Mouse (Mus musculus) induced T-regulatory cell, adult 2 months (primary cell): ENCODE measurements around the gene Mrpl46.

ENCODE experiments used
- DNase-seq: peaks from one replicate; pipeline ENCODE4 v3.0.0-alpha.2; 2012; ENCODE audit warnings: low read depth

The Mrpl46 gene

DNA sequence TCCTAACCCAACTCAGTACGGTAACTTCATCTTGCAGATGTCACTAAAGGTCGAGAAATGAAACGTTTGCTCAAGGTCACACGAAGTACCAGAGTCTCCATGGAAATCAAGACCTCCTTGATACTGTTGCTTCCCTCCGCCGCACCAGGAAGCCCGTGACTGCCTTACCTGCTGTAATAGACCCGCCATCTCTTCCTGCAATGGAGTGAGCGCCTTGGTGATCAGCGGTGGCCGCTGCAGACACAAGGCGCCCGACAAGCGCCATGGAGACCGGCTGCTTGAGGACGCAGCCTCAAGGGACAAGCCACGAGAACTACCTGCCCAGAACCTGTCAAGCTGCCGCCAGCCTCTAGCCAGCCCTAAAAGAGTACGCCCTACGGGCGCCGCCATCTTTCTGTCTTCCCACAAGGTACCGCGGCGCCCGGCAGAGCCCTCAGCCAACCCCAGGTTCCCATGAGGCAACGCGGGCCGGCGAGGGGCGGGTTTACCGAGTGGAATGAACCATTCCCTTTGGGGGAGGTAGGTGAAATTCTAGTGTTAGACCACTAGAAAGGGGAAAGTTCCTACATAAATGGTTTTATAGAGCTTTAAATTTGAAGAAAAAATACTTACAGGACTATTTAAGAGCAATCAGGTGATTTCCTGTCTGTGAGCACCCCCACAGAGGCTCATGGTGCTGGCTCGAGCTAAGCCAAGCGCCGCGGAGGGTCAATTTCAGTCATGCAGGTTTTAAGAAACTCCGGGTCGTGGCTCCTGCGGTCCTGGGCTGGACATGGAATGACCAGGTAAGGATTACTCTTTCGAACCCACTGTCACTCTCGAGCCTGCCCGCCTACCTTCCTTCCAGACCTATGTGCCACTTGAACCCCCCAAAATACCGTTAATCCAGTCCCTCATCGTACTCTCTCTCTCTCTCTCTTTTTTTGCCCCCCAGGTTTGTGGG, at the start of gene Mrpl46, which contains the start of gene Mrps11:
Gene Mrpl46, minus strand, starts transcription at position 893 of the 943 bp plus-strand sequence.
Gene Mrps11, plus strand, starts transcription at position 481 of the 943 bp plus-strand sequence.
- DNase-seq = peak; percentile 94

DNA sequence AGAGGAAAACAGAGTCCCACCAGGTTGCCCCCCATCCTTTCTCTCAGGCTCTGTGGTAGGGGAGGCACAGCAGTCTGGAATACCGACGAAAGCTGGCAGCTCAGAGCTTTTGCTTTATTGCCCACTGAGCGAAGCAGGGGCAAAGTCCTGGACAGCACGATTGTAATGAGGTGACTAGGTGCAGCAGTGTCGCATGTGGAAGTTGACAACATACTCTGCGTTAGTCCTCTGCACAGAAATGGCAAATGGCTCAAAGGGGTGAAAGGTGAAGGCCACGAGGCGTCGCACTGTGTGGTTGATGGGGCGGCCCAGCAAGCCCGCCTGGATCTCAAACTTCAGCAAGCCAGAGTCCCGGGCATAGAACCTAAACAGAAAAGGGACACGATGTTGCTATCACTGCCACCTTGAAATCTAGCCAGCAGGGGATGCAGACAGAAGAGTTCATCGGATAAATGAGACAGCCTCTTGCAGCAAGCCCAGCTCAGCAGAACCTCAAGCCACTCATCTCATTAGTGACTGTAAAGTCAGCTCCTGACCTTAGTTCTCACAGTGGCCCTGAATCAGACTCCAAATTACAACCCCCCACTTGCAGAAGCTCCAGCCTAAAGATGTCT, 44.5 kb upstream of the Mrpl46 start:
- DNase-seq = no peak

DNA sequence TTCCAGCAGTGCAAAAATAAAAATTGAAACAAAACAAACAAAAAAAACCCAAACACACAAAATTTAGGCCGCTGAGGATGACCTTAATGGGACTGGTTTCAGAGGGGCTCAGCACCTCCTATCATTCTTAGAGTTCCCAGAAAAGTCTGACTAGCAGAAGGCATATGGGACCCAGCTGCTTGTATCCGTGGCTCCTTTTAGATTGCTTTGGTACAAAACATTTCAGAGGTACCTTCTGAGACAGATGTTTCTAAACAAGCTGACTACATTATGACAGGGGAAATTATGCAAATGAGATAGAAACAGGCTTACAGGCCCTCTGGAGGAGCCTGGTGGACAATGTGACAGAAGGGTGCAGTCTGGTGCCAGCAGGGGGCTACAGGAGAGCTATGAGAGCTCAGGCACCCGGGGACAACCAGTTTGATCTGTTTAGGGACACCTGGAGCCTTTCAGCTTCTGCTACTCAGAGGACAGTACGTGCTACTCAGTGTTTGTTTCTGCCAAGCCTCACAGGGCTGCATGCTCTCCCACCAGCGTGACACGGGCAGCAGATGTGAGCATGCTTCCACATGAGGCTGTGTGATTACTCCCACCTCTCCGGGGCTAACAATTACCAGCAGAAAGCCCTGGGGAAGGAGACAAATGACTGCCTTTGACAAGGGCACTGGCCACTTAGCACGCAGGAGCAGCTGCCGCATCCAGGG, 43.5 kb upstream of the Mrpl46 start:
- no peak for DNase-seq

DNA sequence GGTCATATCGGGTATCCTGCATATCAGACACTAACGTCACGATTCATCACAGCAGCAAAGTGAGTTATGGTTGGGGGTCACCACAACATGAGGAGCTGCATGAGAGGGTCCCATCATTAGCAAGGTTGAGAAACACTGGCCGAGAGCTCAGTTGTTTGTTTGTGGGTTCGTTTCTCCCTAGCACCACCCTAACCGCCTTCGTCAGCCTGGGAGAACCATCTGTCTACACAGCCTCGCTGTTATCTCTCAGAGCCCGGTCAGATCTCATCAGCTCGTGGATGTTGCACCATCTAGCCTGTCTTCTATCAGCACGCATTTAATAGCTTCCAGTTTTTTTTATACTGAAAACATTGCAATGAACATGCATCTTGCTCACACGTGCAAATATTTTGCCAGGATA, 35.0 kb upstream of the Mrpl46 start:
- DNase-seq = no peak

DNA sequence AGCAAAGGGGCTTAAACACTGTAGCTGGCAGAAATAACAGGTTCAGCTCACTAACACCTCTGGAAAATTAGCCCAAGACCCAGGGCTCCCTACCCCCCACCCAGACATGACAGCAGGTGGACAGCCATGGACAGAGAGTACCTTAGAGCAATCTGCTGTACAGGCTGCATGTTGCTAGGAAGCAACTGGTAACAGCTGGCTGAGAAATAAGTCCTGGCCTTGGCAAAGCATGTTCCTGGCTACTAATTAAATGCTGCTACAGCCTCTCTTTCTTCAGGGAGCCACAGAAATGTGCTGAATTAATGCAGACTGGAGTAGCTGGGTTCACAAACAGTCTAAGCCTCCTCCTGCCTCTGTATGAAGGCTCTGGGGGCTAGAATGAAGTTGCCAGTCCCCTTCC, 31.4 kb upstream of the Mrpl46 start:
- DNase-seq = no peak

DNA sequence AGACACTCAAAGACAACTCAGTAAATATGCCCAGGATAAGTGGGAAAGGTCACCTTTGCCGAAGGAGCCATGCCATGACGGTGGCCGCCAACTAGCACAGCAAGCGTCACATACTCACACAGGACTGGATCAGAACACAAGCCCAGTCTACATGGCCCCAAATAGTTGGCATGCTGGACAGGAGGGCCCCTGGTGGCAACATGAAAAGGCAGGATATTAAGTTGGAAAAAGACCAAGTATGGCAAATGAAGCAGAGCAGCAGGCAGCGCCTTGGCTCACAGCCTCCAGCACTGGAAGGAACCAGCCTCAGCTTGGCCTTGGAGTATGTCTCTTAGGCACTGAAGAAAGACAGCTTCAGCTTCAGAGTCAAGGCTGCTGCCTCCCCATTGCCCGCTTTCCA, 30.5 kb upstream of the Mrpl46 start:
- no peak for DNase-seq

DNA sequence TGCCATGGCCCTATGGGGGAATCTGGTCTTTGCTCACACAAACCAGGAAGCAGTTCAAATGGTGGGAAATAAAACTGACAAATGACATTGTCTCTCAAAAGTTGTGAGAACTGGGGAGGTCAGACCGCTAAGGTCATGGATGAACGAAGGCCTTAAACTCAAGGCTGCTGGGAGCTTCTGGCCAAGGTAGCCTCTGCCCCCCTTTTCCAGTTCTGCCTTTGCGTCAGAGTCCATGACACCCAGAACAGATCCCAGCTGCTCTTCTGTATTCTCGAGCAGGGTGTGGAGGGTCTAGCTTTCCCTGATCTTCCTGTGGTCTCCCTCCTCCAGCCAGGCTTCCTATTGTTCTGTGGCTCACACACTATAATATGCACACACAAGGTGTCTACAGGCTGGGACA, 23.9 kb upstream of the Mrpl46 start:
- DNase-seq = no peak

DNA sequence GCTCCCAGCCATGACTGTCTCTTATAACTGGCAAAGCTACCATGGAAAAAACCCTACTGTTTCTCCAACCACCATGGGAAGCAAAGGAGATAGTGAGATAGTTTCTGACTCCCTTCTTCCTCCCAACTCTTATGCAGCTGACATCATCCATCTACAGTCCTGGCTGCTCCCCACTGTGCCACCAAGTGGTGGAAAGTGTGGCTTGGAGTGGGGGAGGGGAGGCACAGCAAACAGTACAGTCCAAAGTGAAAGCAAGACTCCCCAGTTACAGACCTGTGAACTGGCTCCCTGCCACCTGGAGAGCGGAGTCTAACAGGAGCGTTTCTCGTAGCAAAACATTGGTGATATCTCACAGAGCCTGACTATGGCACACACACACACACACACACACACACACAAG, 20.5 kb upstream of the Mrpl46 start:
- DNase-seq = peak; percentile 56

DNA sequence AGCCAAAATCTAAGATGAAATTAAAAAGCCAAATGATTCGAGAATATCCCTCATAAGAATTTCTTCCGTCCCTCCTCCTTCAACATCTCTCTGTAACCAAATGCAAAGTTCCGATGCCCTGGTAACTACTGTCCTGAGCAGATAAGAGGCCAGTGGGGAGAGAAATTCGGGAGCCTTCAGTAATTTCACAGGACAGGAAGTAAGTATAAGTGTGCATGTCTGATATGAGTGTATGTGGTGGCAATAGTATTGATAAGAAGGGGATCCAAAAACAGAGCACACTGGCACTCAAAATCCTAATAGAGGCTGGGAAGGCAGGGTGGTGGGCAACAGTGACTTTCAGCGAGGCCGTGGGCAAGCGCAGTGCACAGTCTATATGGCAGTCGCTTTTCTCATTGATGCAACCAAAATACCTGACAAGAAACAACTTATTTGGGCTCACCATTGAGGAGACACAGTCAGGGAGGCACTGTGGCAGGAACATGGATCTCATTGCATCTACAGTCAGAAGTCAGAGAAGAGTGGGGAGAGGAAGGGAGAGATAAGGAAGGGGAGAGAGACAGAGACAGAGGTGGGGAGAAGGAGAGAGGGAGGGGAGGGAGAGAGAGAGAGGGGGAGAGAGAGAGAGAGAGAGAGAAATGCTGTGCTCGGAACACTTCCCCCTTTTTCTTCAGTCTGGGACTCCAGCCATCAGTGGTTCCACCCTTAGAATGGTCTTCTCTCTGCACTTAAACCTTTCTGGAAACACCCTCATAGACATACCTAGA, 16.6 kb upstream of the Mrpl46 start:
- DNase-seq = no peak

DNA sequence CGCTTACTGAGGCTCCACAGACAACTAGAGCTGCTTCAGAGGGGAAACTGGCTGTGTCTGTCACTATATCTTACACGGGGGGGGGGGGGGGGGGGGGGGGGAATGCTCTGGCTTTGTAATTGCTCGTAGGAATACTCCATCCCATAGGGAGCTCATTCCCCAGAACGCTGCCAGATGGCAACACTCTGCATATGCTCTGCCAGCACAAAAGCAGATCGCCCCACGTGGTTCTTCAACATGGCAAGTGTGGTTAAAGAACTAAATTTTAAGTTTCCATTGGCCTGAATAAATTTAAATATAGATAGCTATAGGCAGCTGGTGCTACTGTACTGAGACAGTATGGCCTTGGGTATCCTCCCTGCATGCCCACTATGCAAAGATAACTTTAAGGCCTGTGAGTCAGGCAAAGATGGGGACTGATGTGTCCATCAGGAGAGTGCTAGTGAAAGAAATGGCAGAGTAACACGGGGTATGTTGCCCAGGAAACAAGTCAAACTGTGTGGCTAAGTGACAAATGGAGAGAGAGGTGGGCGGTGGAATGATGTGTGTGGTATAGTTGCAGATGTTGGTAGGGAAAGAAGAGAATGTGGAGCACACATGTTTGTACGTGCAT, 14.6 kb upstream of the Mrpl46 start:
- DNase-seq = no peak

DNA sequence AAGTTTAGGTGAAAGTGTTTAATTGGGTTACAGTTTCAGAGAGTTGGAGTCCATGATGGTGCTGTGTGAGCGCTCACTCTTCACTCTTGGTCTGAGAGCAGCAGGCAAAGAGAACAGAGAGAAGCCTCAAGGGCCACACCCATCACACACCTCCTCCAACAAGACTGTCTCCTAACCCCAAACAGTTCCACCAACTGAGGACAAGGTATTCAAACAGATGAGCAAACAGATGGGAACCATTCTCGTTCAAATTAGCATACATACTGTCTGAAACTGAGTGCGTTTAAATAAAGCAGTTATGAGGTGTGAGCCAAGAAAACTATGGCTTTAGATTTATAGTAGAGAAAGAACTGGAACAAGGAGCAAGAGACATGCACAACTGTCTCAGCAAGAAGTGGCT, 13.3 kb upstream of the Mrpl46 start:
- DNase-seq = no peak

DNA sequence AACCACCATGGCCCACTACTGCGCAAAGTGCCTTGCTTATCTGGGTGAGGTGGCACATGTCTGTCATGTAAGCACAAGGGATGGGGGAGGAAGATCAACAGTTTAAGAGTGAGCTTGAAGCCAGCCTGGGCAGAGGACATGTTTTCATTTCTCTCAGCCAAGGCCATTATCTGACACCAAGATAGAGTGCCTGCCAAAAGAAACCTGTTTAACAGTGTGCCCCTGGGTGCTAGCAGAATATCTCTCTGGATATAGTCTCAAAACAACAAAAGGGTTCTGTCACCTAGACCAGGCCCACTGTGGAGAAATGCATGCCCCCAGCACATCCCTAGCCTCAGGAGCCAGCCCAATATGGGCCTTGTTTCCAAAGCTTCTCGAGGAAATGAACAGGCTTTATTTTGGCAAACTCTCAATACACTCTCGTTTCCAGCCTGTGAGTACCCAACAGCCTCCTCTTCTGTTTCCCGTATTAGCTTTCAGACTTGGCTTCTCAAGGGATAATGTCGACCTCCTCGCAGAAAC, 11.3 kb upstream of the Mrpl46 start:
- no peak for DNase-seq

DNA sequence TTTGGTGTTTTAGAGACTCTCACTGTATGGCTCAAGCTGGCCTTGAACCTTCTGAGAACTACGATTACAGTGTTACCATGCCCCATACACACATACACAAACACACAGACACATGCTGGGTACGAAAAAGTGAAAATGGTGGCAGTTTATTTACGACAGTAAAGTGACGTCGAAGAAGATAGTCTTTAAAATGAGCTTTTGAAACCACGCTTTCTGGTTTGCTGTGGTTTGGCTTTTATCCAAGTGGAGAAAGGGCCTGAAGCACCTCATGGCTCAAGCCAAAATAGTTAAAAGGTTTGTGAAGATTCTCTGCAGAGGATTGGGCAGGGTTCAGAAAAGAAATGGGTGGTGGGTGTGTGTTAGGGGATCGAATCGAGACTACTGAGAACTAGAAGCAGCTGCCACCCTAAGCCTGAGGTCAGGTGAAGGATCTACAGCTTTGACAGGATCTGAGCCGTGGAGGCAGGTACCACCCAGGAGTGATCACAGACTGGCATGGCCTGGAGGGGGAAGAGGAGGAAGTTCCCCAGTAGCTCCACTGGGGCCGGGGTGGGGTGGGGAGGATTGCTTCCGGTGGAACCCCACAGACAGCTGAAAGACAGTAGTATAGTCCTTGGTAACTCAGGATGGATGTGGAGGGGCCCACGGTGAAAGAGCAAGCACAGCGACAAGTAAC, 10.7 kb upstream of the Mrpl46 start:
- no peak for DNase-seq

DNA sequence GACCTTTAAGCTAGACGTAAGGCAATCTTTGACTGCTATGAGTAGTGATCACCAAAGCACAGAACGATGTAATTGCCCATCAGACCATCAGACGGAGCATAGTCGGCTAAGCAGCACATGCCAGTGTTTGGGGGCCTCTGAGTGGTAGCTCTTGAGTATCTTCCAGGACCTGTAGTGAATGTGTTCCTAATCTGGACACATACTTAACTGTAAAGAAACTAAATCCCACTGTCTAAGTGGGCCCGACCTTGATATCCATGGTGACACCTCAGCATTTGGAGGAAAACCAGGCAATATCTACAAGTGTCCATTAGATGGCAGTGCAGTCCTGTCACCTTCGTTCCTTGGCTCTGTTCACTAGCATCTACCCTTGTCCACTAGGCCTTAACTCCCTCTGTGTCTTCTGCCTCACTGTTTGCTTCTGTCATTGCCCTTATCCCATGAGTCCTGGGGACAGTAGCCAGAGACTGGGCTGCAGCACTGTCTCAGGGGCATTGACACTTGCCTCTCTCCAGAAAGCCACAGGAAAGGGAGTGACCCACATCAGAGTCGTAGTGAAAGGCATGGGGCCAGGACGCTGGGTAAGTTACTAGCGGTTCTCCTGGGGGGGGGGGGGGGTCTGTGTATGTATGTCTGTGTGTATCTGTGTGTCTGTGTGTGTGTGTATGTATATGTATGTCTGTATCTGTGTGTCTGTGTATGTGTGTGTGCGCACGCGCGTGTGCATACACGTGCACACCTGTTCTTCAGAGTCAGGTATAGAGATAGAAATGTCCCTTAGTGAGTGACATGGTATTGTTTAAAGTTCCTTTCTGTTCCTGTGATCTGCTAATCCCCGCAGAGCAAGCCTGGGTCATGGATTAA, 8.3 kb upstream of the Mrpl46 start:
- DNase-seq = peak; percentile 84

DNA sequence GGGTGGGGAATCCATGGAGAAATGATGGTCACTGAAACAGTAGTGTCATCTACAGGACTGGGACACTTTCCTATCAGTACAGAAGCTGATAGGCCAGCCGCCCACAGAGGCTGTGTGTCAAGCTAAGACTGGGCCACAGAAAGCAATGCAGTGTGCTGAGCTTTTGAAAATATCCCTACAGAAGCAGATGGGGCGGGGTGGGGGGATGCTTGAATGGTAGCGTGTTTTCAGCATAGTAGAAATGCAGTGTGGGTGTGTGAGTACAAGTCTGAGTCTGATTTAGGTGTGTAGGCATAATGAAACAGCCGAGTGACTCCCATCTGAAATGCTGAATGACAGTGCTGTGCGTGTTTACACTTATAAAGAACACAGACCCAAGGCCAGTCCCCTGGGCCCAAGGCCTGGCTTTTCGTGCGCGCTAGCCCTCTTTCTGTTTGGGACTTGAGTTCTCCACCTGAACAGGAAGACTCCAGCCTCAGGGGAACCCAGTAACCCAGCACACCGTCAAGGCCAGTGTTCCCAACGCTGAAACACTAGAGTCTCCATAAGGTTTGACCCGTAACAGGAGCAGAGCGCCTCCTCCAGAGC, 4.6 kb upstream of the Mrpl46 start:
- DNase-seq = no peak

DNA sequence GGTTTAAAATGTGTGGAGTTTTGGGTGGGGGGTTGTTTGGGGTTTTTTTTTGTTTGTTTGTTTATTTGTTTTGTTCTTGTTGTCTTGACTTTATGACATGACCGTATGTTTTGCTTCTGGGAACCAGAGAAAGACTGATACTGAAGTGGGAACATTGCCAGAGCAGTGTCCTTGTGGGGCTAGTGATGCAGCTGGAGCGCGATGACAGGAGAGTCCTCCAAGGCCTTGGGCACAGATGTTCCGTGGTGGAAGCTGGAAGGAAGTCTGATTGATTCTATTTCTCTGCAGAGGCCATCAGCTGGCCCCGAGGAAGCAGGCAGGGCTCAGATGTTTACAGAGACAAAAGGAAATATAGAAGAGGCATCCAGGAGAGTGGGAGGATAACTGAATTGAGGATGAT, 2.6 kb upstream of the Mrpl46 start:
- DNase-seq = no peak

DNA sequence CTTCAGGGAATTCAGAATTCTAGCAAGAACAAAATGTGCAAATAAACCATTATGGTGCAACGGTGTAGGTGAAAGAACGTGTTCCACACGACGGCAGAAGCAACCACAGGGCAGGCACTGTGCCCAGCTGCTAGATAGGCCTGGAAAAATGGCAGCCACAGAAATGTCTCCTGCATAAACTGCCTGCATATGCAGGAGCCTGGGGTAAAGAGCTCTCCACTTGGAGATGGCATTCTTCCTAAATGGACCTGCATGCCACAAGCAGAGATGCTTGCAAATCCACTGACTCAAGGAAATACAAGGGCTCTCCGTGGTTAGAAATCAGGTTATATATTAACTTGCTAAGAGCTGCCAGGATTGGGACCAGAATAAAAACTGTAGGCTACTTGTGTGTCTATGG, 4.6 kb downstream of the Mrpl46 start:
- DNase-seq = no peak

DNA sequence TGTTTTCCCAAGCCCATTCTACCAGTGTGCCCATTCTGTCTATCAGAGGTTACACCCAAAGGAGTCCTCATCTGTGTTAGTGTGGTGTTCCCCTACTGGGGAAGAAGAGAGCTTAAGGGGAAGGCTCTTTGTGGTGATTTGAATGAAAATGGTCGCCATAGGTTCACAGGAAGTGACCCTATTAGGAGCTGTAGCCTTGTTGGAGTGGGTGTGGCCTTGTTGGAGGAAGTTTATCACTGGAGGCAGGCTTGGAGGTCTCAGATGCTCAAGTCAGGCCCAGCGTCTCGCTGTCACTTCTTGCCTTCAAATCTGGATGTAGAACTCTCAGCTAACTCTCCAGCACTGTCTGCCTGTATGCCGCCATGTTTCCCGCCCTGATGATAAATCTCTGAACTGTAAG, 12.4 kb downstream of the Mrpl46 start:
- DNase-seq = peak; percentile 8

DNA sequence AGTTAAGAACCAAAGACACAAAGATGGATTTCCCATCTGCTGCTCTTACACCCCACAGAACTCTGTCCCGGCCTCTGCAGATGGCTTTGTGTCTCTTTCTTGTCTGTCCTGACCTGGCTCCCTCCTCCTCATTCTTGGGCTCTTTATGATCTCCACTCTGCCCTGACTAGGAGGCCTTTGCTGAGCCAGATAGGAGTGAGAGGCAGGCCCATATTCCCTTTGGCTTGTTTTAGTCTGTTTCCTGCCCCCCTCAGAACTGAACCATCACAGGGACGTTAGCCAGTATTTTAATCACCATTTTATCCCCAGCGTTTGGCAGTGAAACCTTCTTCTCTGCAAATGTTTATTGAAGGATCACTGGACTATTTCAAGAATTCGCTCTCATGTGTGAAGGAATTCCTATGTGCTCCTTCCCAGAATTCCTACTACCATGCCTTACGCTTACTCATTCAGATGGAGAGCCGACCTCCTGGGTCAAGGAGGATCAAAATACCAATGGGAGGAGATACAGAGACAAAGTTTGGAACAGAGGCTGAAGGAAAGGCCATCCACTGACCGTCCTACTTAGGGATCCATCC, 14.2 kb downstream of the Mrpl46 start:
- DNase-seq = no peak
